Mouse (Mus musculus) forebrain, postnatal 0 days (tissue): ENCODE data around the gene Cdc42se1. TPM values are rescaled to one million over a fixed set of nuclear protein-coding genes. Genes with fewer than 3 reads are reported as not detected.

Source experiments
- ATAC-seq: fragments of 200-750 bp; cut with Nextera tagmentation; 2 replicates; pipeline ENCODE4 v1.8.0; 2017; ENCODE audit warnings: mild to moderate bottlenecking, moderate library complexity
- DNase-seq: peaks from one replicate; pipeline ENCODE4 v3.0.0-alpha.2; 2015
- H3K27ac ChIP-seq: fragments of 300-500 bp; sonication (generic); 2 replicates; pipeline ENCODE4 v1.5.1; 2014; ENCODE audit warnings: low read depth, mild to moderate bottlenecking, antibody characterized with exemption, low read length, moderate library complexity, mixed read lengths
- H3K27me3 ChIP-seq: fragments of 300-500 bp; sonication (generic); 2 replicates; pipeline ENCODE4 v1.6.1; 2014; ENCODE audit warnings: mild to moderate bottlenecking, low read length, mixed read lengths; ENCODE audit not compliant: insufficient read depth
- H3K36me3 ChIP-seq: fragments of 300-500 bp; sonication (generic); 2 replicates; pipeline ENCODE4 v1.6.1; 2014; ENCODE audit warnings: mild to moderate bottlenecking, moderate library complexity; ENCODE audit not compliant: insufficient read depth
- H3K4me1 ChIP-seq: fragments of 300-500 bp; sonication (generic); 2 replicates; pipeline ENCODE4 v1.6.1; 2014; ENCODE audit warnings: antibody characterized with exemption; ENCODE audit not compliant: insufficient read depth
- H3K4me2 ChIP-seq: fragments of 300-500 bp; sonication (generic); 2 replicates; pipeline ENCODE4 v1.6.1; 2014; ENCODE audit warnings: low read depth, mild to moderate bottlenecking, moderate library complexity
- H3K4me3 ChIP-seq: fragments of 300-500 bp; sonication (generic); 2 replicates; pipeline ENCODE4 v1.5.1; 2014; ENCODE audit warnings: low read depth, low read length, mixed read lengths
- H3K9ac ChIP-seq: fragments of 300-500 bp; sonication (generic); 2 replicates; pipeline ENCODE4 v1.6.1; 2014; ENCODE audit warnings: mild to moderate bottlenecking
- H3K9me3 ChIP-seq: fragments of 300-500 bp; sonication (generic); 2 replicates; pipeline ENCODE4 v1.6.1; 2016; ENCODE audit warnings: low read length
- CTCF ChIP-seq: sonication (generic); IDR thresholded peaks from 2 replicates; pipeline ENCODE4 v1.5.1; 2016; ENCODE audit warnings: antibody characterized with exemption, control low read depth, low read depth
- WGBS: fragments of 180-500 bp; shearing (Covaris S2); extraction: QIAGEN DNeasy Blood & Tissue Kit; methylation state at CpG from one replicate; pipeline ENCODE4 v1.1.7; 2014; 5-methylcytosine and 5-hydroxymethylcytosine counted together
- polyA plus RNA-seq: library from polyadenylated mRNA; unstranded; fragments of >200 nt; fragmentation: Nextera tagmentation; extraction: Ambion mirVana; gene quantifications from 2 replicates; pipeline ENCODE4 v1.2.1, GENCODE M21; 2015
- total RNA-seq: library from RNA; depleted of rRNA; stranded (reverse); fragments of >200 nt; gene quantifications from 2 replicates; pipeline ENCODE4 v1.2.3, GENCODE M21; 2014

The Cdc42se1 gene
- total and polyA plus RNA-seq, 2 experiments from 2014 or later, result 54.2 to 68.0 TPM

DNA sequence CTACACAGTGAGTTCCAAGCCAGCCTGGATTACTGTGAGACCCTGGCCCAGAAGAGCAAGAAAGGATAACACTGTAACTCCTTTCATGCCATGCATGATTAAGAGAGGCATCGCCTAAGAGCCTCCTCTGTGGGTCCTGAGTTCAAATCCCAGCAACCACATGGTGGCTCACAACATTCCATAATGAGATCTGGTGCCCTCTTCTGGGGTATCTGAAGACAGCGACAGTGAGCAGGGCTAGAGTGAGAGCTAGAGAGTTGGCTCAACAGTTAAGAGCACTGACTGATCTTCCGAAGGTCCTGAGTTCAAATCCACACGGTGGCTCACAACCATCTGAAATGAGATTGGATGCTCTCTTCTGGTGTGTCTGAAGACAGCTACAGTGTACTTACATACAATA lies 45.9 kb downstream of the Cdc42se1 start:
- Histone ChIP-seq H3K4me2 (no peak overlapping the region), H3K36me3 (peaks cover 3% of the 10 kb centered on the region; the same call in 1 of the 2 replicates), H3K4me3 (no peak overlapping the region), H3K9ac (no peak overlapping the region), H3K9me3 (no peaks in the 10 kb centered on the region), H3K4me1 (no peaks in the 10 kb centered on the region), H3K27me3 (no peaks in the 10 kb centered on the region), H3K27ac (no peak overlapping the region)
- DNase-seq (no peak), ATAC-seq (no peak)
- no peak; the same call in 1 of the 2 replicates for TF ChIP-seq CTCF
- 90% methylated on average over 4 of the region's 4 CpGs for WGBS

DNA sequence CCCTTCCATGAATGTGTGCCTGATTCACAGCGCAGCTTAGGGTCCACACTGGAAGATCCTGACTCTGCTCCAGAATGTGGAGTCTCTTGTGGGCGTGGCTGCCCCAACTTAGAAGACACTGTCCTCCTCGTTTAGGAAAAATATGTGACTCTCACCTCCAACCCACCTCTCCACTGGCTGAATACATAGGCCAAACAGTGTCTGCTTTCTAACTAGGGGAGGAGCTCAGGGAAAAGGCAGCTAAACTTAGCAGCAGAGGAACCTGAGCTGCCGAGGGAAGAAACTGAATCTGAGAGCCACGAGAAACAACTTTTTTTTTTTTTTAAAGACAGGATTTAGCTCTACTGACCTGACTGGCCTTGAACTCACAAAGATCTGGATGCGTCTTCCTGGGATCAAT lies 46.6 kb downstream of the Cdc42se1 start:
- Histone ChIP-seq H3K4me2 (no peak overlapping the region), H3K27me3 (no peaks in the 10 kb centered on the region), H3K4me1 (no peaks in the 10 kb centered on the region), H3K9ac (no peak overlapping the region), H3K4me3 (no peak overlapping the region), H3K27ac (no peak overlapping the region), H3K9me3 (no peaks in the 10 kb centered on the region), H3K36me3 (no peaks in the 10 kb centered on the region; the same call in 1 of the 2 replicates)
- TF ChIP-seq CTCF, result no peak
- ATAC-seq, result no peak
- WGBS, result 84% methylated on average over 6 of the region's 6 CpGs
- no peak for DNase-seq

DNA sequence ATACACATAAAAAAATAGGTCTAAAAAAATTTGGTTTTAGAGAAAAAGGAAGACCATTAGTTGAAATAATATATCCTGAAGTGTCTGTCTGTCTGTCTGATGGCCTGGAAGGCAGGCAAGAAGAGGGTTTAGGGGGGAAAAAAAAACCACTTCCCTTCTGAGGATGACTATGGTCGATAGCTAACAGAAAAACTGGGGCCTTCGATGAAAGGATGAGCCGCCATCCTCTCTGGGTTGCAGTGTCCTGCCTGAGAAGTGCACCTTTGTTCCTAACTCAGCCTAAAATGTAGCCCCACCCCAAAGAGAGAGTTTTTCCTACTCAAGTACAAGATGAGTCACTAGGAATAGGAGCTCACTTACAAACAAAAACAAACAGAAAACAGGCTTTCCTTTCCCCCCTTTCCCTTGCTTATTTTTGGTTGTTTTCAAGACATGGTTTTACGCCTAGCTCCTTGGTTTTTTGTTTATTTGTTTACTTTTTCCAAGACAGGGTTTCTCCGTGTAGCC lies 47.9 kb downstream of the Cdc42se1 start:
- WGBS, result 87% methylated on average over 5 of the region's 5 CpGs
- no peak for TF ChIP-seq CTCF

DNA sequence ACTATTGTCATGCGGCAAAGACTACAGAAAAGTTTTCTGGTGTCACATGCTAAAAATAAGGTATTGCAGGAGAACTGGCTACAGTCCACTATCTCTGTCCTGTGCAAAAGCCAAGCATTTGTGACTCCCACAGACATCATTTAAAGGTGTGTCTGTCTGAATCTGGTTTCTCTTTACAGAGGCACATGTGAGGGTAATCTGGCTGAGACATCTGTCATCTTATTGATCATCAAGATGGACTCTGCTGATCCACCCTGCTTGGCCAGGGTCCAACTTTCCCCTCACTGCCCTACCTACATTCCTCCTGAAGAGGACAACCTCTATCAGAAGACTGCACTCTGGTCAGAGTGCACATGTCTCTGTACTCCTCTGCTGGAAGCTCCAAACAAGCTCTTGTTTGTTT lies 48.6 kb downstream of the Cdc42se1 start:
- ATAC-seq (no peak), DNase-seq (no peak)
- Histone ChIP-seq H3K4me3 (no peak overlapping the region), H3K27me3 (no peaks in the 10 kb centered on the region), H3K4me2 (no peak overlapping the region), H3K4me1 (no peaks in the 10 kb centered on the region), H3K9me3 (no peaks in the 10 kb centered on the region), H3K9ac (no peak overlapping the region), H3K27ac (no peak overlapping the region), H3K36me3 (no peaks in the 10 kb centered on the region; the same call in 1 of the 2 replicates)
- 94% methylated on average over 1 of the region's 1 CpGs for WGBS
- no peak for TF ChIP-seq CTCF

More for the DNA sequence above, 47.9 kb downstream of the Cdc42se1 start:
- H3K4me1 ChIP-seq, result no peaks in the 10 kb centered on the region
- H3K36me3 ChIP-seq, result no peaks in the 10 kb centered on the region; the same call in 1 of the 2 replicates
- H3K4me3 ChIP-seq, result no peak overlapping the region
- H3K9me3 ChIP-seq, result no peaks in the 10 kb centered on the region
- H3K9ac ChIP-seq, result no peak overlapping the region
- H3K4me2 ChIP-seq, result no peak overlapping the region
- ATAC-seq (no peak), DNase-seq (no peak)
- H3K27me3 ChIP-seq, result no peaks in the 10 kb centered on the region
- no peak overlapping the region for H3K27ac ChIP-seq

DNA sequence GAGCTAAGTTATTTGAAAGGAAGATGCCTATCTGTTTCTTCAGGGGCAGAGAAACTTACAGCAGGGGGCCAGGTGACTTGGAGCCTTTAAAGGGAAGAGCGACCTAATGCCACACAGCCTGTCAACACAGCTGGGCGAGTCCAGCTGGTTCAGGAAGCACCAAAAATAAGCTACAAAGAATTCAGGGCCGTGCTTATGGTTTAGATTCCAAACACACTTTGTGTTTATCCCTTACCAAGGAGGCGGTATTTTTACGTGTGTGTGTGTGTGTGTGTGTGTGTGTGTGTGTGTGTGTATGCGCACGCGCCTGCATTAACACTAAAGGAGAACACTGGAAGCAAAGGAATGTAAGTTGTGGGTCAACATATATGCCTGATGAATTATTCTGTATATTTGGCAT lies 52.2 kb downstream of the Cdc42se1 start:
- Histone ChIP-seq H3K4me3 (peak overlapping the region; percentile 66), H3K4me1 (peaks cover 11% of the 10 kb centered on the region), H3K9me3 (no peaks in the 10 kb centered on the region), H3K27me3 (no peaks in the 10 kb centered on the region), H3K27ac (peak overlapping the region; percentile 83), H3K9ac (peak overlapping the region; percentile 88), H3K36me3 (no peaks in the 10 kb centered on the region), H3K4me2 (peak overlapping the region; percentile 81)
- ATAC-seq, result no peak
- TF ChIP-seq CTCF, result no peak
- DNase-seq, result peak; percentile 63
- 18% methylated on average over 8 of the region's 8 CpGs for WGBS

DNA sequence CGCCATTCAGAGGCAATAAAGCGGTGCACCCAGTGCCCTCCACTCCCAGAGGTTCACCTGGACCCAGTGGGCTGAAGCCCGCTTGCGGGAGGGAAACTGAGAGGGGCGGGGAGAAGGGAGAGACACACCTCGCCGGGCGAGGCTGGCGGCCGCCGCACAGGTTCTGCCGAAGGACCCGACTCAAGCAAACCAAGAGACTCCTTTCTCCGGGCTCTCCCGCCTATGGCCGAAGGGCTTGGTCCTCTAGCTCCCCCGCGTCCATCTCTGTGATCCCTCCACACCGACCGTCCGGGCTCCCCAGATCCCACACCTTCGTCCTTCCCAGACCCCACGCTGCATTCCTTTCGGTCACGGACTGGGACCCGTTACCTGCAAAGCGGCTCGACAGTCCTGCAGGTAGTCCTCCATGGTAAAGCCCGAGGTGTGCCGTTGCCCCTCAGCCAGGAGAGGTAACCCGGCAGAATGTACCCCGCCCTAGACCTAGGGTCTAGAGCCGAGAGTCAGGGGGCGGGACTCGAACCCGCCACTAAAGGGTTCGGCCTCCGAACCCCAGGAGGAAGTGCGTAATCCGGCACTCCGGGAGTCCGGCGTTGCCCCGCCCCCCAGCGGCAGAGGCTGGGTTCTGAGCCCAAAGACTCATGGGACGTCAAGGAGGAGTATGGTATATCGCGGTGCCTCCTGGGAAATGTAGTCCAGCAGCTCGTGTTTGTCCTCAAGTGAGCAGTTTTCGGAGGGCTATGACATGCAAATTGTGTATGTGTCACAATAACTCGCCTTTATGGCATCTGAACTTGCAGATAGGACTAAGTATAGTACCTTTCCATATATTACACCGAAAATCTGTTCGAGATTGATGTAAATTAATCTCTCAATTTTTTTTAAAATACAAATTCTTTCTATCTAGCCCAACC lies 52.9 kb downstream of the Cdc42se1 start, which contains the start of the genes Mindy1 and Prune1:
Gene Mindy1, plus strand, starts transcription at position 130 of the 911 bp plus-strand sequence.
Gene Prune1, minus strand, starts transcription at position 861 of the 911 bp plus-strand sequence.
- Histone ChIP-seq H3K36me3 (no peaks in the 10 kb centered on the region), H3K9ac (peak within 1 kb of the TSS; percentile 88), H3K4me1 (peaks cover 11% of the 10 kb centered on the region), H3K4me3 (peak within 1 kb of the TSS; percentile 66), H3K27me3 (no peaks in the 10 kb centered on the region), H3K9me3 (no peaks in the 10 kb centered on the region), H3K4me2 (peak within 1 kb of the TSS; percentile 81), H3K27ac (peak within 1 kb of the TSS; percentile 83)
- TF ChIP-seq CTCF, result peak; percentile 57
- DNase-seq (peak; percentile 98), ATAC-seq (peak; percentile 96)
- under 1% methylated on average over 53 of the region's 53 CpGs for WGBS

DNA sequence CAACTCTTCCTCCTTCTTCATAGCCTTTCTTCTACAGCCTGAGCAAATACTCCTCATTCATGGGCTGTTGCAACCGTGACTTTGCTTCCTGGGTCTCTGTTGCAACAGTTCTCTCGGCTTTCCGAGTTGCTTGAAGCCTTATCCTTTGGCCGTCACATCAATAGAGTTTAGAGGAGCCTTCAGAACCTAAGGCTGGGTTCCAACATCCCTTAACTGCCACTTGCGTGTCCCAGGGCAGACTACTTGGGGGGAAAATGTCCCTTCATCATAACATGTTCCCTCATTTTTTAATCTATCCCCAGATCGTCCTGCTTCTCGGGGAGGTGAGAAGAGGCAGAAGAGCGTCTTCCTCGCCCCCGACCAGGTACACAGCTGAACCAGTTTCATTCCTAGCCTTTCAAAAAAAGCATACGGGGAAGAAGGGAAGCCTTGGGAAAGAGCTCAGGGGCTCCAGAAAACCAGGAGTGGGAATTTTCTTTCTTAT lies 53.9 kb downstream of the Cdc42se1 start:
- Histone ChIP-seq H3K9ac (peak overlapping the region; percentile 74), H3K27me3 (no peaks in the 10 kb centered on the region), H3K4me1 (peaks cover 11% of the 10 kb centered on the region), H3K27ac (peak overlapping the region; percentile 83), H3K9me3 (no peaks in the 10 kb centered on the region), H3K4me3 (peak overlapping the region; percentile 66), H3K4me2 (peak overlapping the region; percentile 81), H3K36me3 (no peaks in the 10 kb centered on the region)
- DNase-seq (no peak), ATAC-seq (no peak)
- WGBS, result under 1% methylated on average over 11 of the region's 11 CpGs
- TF ChIP-seq CTCF, result no peak
